In the genomic region with DNA sequence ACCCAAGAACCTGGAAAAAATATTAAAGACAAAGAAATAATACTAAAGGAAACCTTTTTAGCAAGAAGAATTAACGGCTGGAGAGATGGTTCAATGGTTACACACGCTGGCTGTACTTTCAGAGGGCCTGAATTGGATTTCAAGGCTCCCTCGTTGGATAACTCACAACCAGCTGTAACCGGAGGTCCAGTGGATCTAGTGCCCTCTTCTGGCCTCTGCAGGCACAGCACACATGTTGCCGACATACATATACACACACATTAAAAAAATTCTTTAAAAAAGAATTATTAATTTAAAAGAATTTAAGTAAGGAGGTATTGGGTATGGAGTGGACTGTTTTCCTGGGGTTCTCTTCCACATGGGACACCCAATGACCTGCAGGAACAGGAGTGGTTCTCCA, we compare ENCODE assay signal across 18 mouse cellular contexts.
DNase-seq lines count a peak whose midpoint lies in the region; ATAC-seq and TF ChIP-seq lines count a peak whose summit lies in the region.
"Had no signal": no experiment of that assay in that cellular context is flagged by ENCODE, and none has a peak within 500 bp of the region (broad histone marks: within the 10 kb centered on the region; RNA-seq: fewer than 3 reads in every experiment).

No protein-coding gene starts in this region.

- H3K9me3 ChIP-seq in midbrain, postnatal 0 days (ENCODE audit: low read length) = no peaks in the 10 kb centered on the region
- H3K9me3 ChIP-seq in midbrain, embryonic 13.5 days = no peaks in the 10 kb centered on the region
- H3K9me3 ChIP-seq: forebrain, embryonic 12.5 days; limb, embryonic 13.5 days had no signal

- no peak for DNase-seq in layer of hippocampus, adult 2 months (ENCODE audit: low spot score in 2 of 2)
- DNase-seq in layer of hippocampus, adult 9-11 months = no peak
- no peak for DNase-seq in midbrain, postnatal 0 days (ENCODE audit: low spot score)
- DNase-seq in R1 (ENCODE audit: low read depth, low spot score) = peak; percentile 46
- no peak for DNase-seq in testis, postnatal 14 days (ENCODE audit: low spot score)
- DNase-seq in spleen, postnatal 4 days (ENCODE audit: low spot score in 2 of 2) = no peak
- DNase-seq: cerebellum, adult 9-11 months; gastrocnemius, postnatal 25 days; kidney, adult 8-10 months; kidney, postnatal 36 days; lung, adult 2 months; right cerebral cortex, adult 18-20 months; thymus, adult 18-20 months had no signal

- TF ChIP-seq CTCF in layer of hippocampus, adult 2 months (conservative IDR thresholded peaks at IDR 0.05) = peak; percentile 51
- peak; percentile 18; the same call in 1 of the 2 replicates for TF ChIP-seq CTCF in midbrain, postnatal 0 days (IDR thresholded peaks at IDR 0.05)

- no peaks in the 10 kb centered on the region for H3K27me3 ChIP-seq in midbrain, postnatal 0 days (ENCODE audit: insufficient read depth, low read length)
- no peaks in the 10 kb centered on the region for H3K27me3 ChIP-seq in midbrain, embryonic 13.5 days
- H3K27me3 ChIP-seq: forebrain, embryonic 12.5 days; limb, embryonic 13.5 days; neural tube, embryonic 13.5 days had no signal

- H3K4me1 ChIP-seq in midbrain, postnatal 0 days (ENCODE audit: insufficient read depth, low read length) = no peaks in the 10 kb centered on the region
- H3K4me1 ChIP-seq in midbrain, embryonic 13.5 days (replicated peaks) = peaks cover 7% of the 10 kb centered on the region
- H3K4me1 ChIP-seq: limb, embryonic 13.5 days; neural tube, embryonic 13.5 days had no signal

- H3K4me3 ChIP-seq in layer of hippocampus, adult 2 months = no peak overlapping the region
- no peak overlapping the region for H3K4me3 ChIP-seq in midbrain, postnatal 0 days (ENCODE audit: low read depth, low read length)
- H3K4me3 ChIP-seq in midbrain, embryonic 13.5 days (replicated peaks) = no peak overlapping the region
- H3K4me3 ChIP-seq: forebrain, embryonic 12.5 days; limb, embryonic 13.5 days; neural tube, embryonic 13.5 days had no signal

- ATAC-seq in midbrain, postnatal 0 days (ENCODE audit: low FRiP score) = no peak
- no peak for ATAC-seq in midbrain, embryonic 13.5 days

- H3K9ac ChIP-seq in midbrain, postnatal 0 days (replicated peaks; ENCODE audit: low read length, poor library complexity, severe bottlenecking) = no peak overlapping the region
- no peak overlapping the region for H3K9ac ChIP-seq in midbrain, embryonic 13.5 days (replicated peaks)
- H3K9ac ChIP-seq: forebrain, embryonic 12.5 days; limb, embryonic 13.5 days; neural tube, embryonic 13.5 days had no signal

- no peaks in the 10 kb centered on the region for H3K36me3 ChIP-seq in midbrain, postnatal 0 days (ENCODE audit: insufficient read depth, low read length)
- H3K36me3 ChIP-seq in midbrain, embryonic 13.5 days = no peaks in the 10 kb centered on the region
- H3K36me3 ChIP-seq: forebrain, embryonic 12.5 days; limb, embryonic 13.5 days; neural tube, embryonic 13.5 days had no signal

- H3K4me2 ChIP-seq in midbrain, postnatal 0 days (ENCODE audit: low read depth, low read length, poor library complexity, severe bottlenecking) = no peak overlapping the region
- no peak overlapping the region for H3K4me2 ChIP-seq in midbrain, embryonic 13.5 days (replicated peaks)
- H3K4me2 ChIP-seq: forebrain, embryonic 12.5 days; limb, embryonic 13.5 days; midbrain, embryonic 11.5 days; neural tube, embryonic 13.5 days had no signal

- H3K27ac ChIP-seq in layer of hippocampus, adult 2 months = no peak overlapping the region
- H3K27ac ChIP-seq in midbrain, postnatal 0 days (ENCODE audit: low read depth, low read length) = no peak overlapping the region
- H3K27ac ChIP-seq in midbrain, embryonic 13.5 days = no peak overlapping the region
- H3K27ac ChIP-seq: forebrain, embryonic 12.5 days; limb, embryonic 13.5 days; neural tube, embryonic 13.5 days had no signal

- WGBS in midbrain, postnatal 0 days = 88% methylated on average over 5 of the region's 5 CpGs
- 82% methylated on average over 5 of the region's 5 CpGs for WGBS in midbrain, embryonic 13.5 days
